Mouse (Mus musculus) testis, postnatal 10 days (tissue): ENCODE results near the gene Auts2.

Experiments
- DNase-seq: peaks from one replicate; pipeline ENCODE4 v3.0.0; 2021; ENCODE audit warnings: low spot score

The Auts2 gene

GRCm38 (mm10) chr5:131606786-131607185 is 936.4 kb downstream of the Auts2 start:
- no peak for DNase-seq

GRCm38 (mm10) chr5:131601934-131602692 is 941.0 kb downstream of the Auts2 start:
- DNase-seq: no peak

- peak; percentile 85 for DNase-seq
These were observed 942.6 kb downstream of the Auts2 start for GRCm38 (mm10) chr5:131600325-131601125.

GRCm38 (mm10) chr5:131597503-131597902 is 945.6 kb downstream of the Auts2 start:
- no peak for DNase-seq

GRCm38 (mm10) chr5:131596591-131596990 is 946.6 kb downstream of the Auts2 start:
- no peak for DNase-seq

- DNase-seq: no peak
These were observed 947.4 kb downstream of the Auts2 start for GRCm38 (mm10) chr5:131595730-131596129.

- DNase-seq: no peak
These were observed 948.5 kb downstream of the Auts2 start for GRCm38 (mm10) chr5:131594597-131594996.

GRCm38 (mm10) chr5:131593261-131593660 is 949.9 kb downstream of the Auts2 start:
- no peak for DNase-seq

GRCm38 (mm10) chr5:131589948-131590467 is 953.1 kb downstream of the Auts2 start:
- DNase-seq: no peak

- no peak for DNase-seq
These were observed 956.8 kb downstream of the Auts2 start for GRCm38 (mm10) chr5:131586332-131586700.

GRCm38 (mm10) chr5:131585684-131586331 is 957.3 kb downstream of the Auts2 start:
- no peak for DNase-seq

GRCm38 (mm10) chr5:131584260-131585135 is 958.6 kb downstream of the Auts2 start:
- no peak for DNase-seq

- no peak for DNase-seq
These were observed 961.8 kb downstream of the Auts2 start for GRCm38 (mm10) chr5:131581110-131582050.

GRCm38 (mm10) chr5:131578737-131579136 is 964.4 kb downstream of the Auts2 start:
- no peak for DNase-seq

- DNase-seq: no peak
These were observed 967.3 kb downstream of the Auts2 start for GRCm38 (mm10) chr5:131575733-131576265.

- no peak for DNase-seq
These were observed 968.0 kb downstream of the Auts2 start for GRCm38 (mm10) chr5:131575086-131575514.

- no peak for DNase-seq
These were observed 968.6 kb downstream of the Auts2 start for GRCm38 (mm10) chr5:131574469-131575085.

GRCm38 (mm10) chr5:131573296-131574177 is 969.6 kb downstream of the Auts2 start:
- DNase-seq: no peak

- DNase-seq: no peak
These were observed 977.1 kb downstream of the Auts2 start for GRCm38 (mm10) chr5:131566032-131566431.
